Mouse (Mus musculus): ENCODE results near the gene Fzd7. TPM values are rescaled to one million over a fixed set of nuclear protein-coding genes. Genes with fewer than 3 reads are reported as not detected.

The Fzd7 gene
- polyA plus RNA-seq, 1 experiment from 2014 or later = 4.2 TPM

DNA sequence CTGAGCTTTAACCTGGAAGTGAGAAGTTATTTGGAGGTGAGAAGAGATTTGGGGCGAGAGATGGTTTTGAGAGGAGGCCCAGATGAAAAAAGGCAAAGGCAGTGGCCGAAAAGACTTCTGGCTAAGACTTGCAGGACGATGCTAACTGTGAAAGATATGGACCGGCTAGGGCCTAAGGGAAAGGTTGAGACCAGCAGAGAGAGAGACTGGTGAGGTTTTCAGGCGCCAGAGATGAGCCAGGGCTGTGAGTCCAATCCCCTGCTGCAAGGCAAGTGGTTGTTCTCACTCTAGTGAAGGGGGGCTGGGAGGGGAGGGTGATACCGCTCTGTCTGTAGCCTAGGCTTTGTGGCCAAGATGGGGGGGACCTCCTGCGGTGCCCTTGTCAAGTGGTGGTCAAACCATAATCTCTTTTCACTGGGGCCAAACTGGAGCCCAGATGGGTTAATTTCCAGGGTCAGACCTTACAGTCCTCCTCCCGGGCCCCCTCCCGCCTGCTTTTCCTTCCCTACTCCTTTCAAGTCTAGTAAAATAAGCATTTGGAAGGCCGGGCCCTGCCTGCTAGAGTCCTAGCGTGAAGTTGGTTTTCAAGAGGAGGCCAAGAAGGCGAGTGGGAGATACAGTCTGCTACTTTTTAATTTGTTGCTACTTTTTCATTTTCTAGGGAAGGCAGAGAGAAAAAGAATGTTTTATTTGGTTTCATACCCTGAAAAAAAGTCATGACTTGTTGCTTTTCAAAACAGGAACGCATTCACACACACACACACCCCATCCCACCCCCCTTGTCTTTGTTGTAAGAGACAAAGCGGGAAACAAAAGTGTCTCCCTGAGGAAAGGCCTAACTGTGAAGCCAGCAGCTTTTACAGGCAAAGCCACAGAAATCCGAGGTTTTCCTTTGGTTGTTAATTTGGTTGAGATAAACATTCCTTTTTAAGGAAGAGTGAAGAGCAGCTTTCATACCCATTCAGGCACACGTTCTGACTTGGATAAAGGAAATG is 2.9 kb downstream of the Fzd7 start:
- DNase-seq = peak; percentile 60
- Histone ChIP-seq H3K9ac (replicated peaks; ENCODE audit: low read length) (peak overlapping the region; percentile 28; the same call in 1 of the 2 replicates), H3K4me1 (ENCODE audit: control insufficient read depth, insufficient read depth, low read length) (peaks cover 34% of the 10 kb centered on the region), H3K27ac (replicated peaks; ENCODE audit: low read depth, low read length) (peak overlapping the region; percentile 49), H3K9me3 (ENCODE audit: control insufficient read depth, low read length) (no peaks in the 10 kb centered on the region), H3K4me2 (ENCODE audit: low read length) (peak overlapping the region; percentile 98), H3K4me3 (replicated peaks; ENCODE audit: low read depth, low read length) (peak overlapping the region; percentile 58), H3K36me3 (ENCODE audit: control insufficient read depth, insufficient read depth, low read length) (no peaks in the 10 kb centered on the region), H3K27me3 (ENCODE audit: control insufficient read depth, insufficient read depth, low read length) (peaks cover 18% of the 10 kb centered on the region; the same call in 1 of the 2 replicates)
- ATAC-seq (ENCODE audit: low FRiP score, low TSS enrichment) = no peak
- WGBS = 5% methylated on average over 16 of the region's 16 CpGs

DNA sequence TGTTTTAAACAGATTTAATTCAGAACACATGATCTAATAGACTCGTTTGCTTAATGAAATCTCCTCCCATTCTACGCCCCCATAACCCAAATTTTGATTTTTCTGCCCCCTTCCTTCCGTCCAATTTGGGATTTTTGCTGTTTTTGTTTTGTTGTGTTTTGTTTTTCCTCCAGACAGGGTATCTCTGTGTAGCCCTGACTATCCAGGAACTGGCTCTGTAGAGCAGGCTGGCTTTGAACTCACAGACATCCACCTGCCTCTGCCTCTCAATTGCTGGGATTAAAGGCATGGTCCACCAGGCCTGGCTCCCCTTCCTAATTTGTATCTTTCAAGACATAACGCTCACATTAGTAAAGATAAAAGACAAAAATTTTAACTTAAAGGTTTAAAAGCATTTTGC is 3.6 kb downstream of the Fzd7 start:
- Histone ChIP-seq H3K4me1 (ENCODE audit: control insufficient read depth, insufficient read depth, low read length) (peaks cover 33% of the 10 kb centered on the region), H3K36me3 (ENCODE audit: control insufficient read depth, insufficient read depth, low read length) (no peaks in the 10 kb centered on the region), H3K9ac (replicated peaks; ENCODE audit: low read length) (peak overlapping the region; percentile 5; the same call in 1 of the 2 replicates), H3K27ac (replicated peaks; ENCODE audit: low read depth, low read length) (peak overlapping the region; percentile 49), H3K4me2 (ENCODE audit: low read length) (peak overlapping the region; percentile 98), H3K9me3 (ENCODE audit: control insufficient read depth, low read length) (no peaks in the 10 kb centered on the region), H3K4me3 (replicated peaks; ENCODE audit: low read depth, low read length) (peak overlapping the region; percentile 58; the same call in 1 of the 2 replicates), H3K27me3 (ENCODE audit: control insufficient read depth, insufficient read depth, low read length) (peaks cover 18% of the 10 kb centered on the region; the same call in 1 of the 2 replicates)
- ATAC-seq (ENCODE audit: low FRiP score, low TSS enrichment) (no peak), DNase-seq (no peak)
- WGBS = 36% methylated on average over 4 of the region's 4 CpGs

DNA sequence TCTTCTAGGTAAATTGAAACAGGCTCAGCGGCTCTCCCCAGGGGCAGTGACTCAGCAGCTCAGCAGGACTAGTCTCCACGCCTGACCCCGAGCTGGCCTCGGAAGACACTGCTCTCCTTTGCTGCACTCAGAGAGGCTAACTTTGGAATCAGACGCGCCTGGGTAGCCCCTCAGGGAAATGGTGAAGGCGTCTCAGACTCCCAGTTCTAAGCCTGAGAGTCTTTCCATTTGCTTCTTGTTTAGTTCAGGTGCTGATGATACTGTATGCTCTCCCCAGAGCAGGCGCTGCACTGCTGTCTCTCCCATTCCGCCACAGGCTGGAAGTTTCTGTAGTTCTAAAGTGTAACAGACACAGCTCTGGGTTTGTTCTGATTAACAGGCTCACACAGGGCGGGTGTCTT is 5.4 kb downstream of the Fzd7 start:
- H3K9ac ChIP-seq (replicated peaks; ENCODE audit: low read length) = no peak overlapping the region
- DNase-seq = peak; percentile 42

DNA sequence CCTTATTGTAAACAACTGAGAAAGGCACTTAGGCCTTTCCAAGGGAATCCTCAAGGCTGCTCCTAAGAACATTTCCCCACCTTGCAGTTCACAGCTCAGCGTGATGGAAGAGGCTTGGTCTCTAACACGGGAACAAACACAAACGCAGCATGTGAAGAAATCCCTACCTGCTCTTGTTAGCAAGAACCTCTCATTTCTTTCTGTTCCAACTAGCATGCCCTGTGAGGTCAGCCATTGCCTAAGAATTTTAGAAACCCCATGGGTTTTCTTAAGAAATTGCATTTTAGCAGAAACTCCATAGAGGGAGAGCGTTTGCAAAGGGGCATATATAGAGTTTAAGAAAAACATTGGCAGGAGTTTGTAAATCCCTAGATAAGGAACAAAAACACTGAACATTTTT is 6.3 kb downstream of the Fzd7 start:
- Histone ChIP-seq H3K27ac (replicated peaks; ENCODE audit: low read depth, low read length) (no peak overlapping the region), H3K4me2 (ENCODE audit: low read length) (no peak overlapping the region), H3K4me3 (replicated peaks; ENCODE audit: low read depth, low read length) (no peak overlapping the region), H3K9ac (replicated peaks; ENCODE audit: low read length) (no peak overlapping the region), H3K27me3 (ENCODE audit: control insufficient read depth, insufficient read depth, low read length) (peaks cover 7% of the 10 kb centered on the region; the same call in 1 of the 2 replicates), H3K4me1 (ENCODE audit: control insufficient read depth, insufficient read depth, low read length) (peaks cover 20% of the 10 kb centered on the region), H3K9me3 (ENCODE audit: control insufficient read depth, low read length) (no peaks in the 10 kb centered on the region), H3K36me3 (ENCODE audit: control insufficient read depth, insufficient read depth, low read length) (no peaks in the 10 kb centered on the region)
- 57% methylated on average over 4 of the region's 4 CpGs for WGBS
- ATAC-seq (ENCODE audit: low FRiP score, low TSS enrichment) = no peak
- no peak for DNase-seq

More for the DNA sequence above, 5.4 kb downstream of the Fzd7 start:
- Histone ChIP-seq H3K27me3 (ENCODE audit: control insufficient read depth, insufficient read depth, low read length) (peaks cover 16% of the 10 kb centered on the region; the same call in 1 of the 2 replicates), H3K4me3 (replicated peaks; ENCODE audit: low read depth, low read length) (no peak overlapping the region), H3K27ac (replicated peaks; ENCODE audit: low read depth, low read length) (0 out of 2 replicates have a peak overlapping the region, but pooled peaks have one; percentile 9), H3K36me3 (ENCODE audit: control insufficient read depth, insufficient read depth, low read length) (no peaks in the 10 kb centered on the region), H3K9me3 (ENCODE audit: control insufficient read depth, low read length) (no peaks in the 10 kb centered on the region), H3K4me1 (ENCODE audit: control insufficient read depth, insufficient read depth, low read length) (peaks cover 25% of the 10 kb centered on the region), H3K4me2 (ENCODE audit: low read length) (peak overlapping the region; percentile 98)
- 9% methylated on average over 10 of the region's 10 CpGs for WGBS
- ATAC-seq (ENCODE audit: low FRiP score, low TSS enrichment) = no peak

DNA sequence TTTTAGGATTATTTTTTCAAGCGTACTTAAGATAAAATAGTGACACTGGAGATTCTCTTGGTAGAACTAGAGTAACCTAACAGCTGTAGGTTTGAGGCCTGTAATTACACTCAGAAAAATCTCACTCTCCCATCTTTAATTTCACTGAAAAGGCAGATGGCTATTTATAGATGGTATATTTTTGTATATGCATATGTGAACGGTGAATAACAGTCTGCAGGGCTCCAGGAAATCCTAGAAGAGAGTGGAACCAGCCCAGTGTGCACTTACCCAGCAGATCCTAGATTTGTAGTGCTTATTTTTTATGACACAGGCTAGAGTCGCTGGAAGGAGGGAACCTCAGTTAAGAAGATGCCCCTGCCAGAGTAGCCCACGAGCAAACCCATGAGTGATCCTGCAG is 6.8 kb downstream of the Fzd7 start:
- peaks cover 3% of the 10 kb centered on the region; the same call in 1 of the 2 replicates for H3K27me3 ChIP-seq (ENCODE audit: control insufficient read depth, insufficient read depth, low read length)
- no peak overlapping the region for H3K27ac ChIP-seq (replicated peaks; ENCODE audit: low read depth, low read length)
- H3K4me3 ChIP-seq (replicated peaks; ENCODE audit: low read depth, low read length) = no peak overlapping the region
- no peak overlapping the region for H3K4me2 ChIP-seq (ENCODE audit: low read length)
- H3K9me3 ChIP-seq (ENCODE audit: control insufficient read depth, low read length) = no peaks in the 10 kb centered on the region
- 76% methylated on average over 4 of the region's 4 CpGs for WGBS
- DNase-seq = no peak
- H3K36me3 ChIP-seq (ENCODE audit: control insufficient read depth, insufficient read depth, low read length) = no peaks in the 10 kb centered on the region
- H3K4me1 ChIP-seq (ENCODE audit: control insufficient read depth, insufficient read depth, low read length) = peaks cover 15% of the 10 kb centered on the region
- no peak overlapping the region for H3K9ac ChIP-seq (replicated peaks; ENCODE audit: low read length)
- ATAC-seq (ENCODE audit: low FRiP score, low TSS enrichment) = no peak

DNA sequence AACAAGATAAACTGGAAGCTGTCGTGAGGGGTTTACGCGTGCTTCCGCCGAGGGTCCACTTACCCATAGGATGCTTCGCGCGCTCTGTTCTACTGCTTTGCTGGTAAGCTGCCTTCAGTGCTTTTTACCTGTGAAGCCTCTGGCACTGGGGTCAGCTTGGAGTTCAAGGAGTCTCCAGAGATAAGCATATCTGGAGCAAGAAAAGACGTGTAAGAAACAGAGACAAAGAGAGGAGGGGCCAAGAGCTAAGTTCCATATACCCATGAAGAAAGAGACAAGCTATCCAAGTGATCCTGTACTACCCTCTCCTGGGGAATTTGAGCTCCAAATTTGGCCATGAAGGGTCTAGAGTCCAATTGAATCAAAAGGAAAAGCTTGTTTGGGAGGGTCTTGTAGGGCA is 9.3 kb downstream of the Fzd7 start:
- no peak overlapping the region for H3K4me2 ChIP-seq (ENCODE audit: low read length)
- H3K27me3 ChIP-seq (ENCODE audit: control insufficient read depth, insufficient read depth, low read length) = no peaks in the 10 kb centered on the region
- no peak overlapping the region for H3K4me3 ChIP-seq (replicated peaks; ENCODE audit: low read depth, low read length)
- WGBS = 87% methylated on average over 9 of the region's 9 CpGs
- H3K9ac ChIP-seq (replicated peaks; ENCODE audit: low read length) = no peak overlapping the region
- no peaks in the 10 kb centered on the region for H3K36me3 ChIP-seq (ENCODE audit: control insufficient read depth, insufficient read depth, low read length)
- no peak overlapping the region for H3K27ac ChIP-seq (replicated peaks; ENCODE audit: low read depth, low read length)
- H3K9me3 ChIP-seq (ENCODE audit: control insufficient read depth, low read length) = no peaks in the 10 kb centered on the region
- H3K4me1 ChIP-seq (ENCODE audit: control insufficient read depth, insufficient read depth, low read length) = peaks cover 12% of the 10 kb centered on the region; the same call in 1 of the 2 replicates
- ATAC-seq (ENCODE audit: low FRiP score, low TSS enrichment) (no peak), DNase-seq (no peak)

DNA sequence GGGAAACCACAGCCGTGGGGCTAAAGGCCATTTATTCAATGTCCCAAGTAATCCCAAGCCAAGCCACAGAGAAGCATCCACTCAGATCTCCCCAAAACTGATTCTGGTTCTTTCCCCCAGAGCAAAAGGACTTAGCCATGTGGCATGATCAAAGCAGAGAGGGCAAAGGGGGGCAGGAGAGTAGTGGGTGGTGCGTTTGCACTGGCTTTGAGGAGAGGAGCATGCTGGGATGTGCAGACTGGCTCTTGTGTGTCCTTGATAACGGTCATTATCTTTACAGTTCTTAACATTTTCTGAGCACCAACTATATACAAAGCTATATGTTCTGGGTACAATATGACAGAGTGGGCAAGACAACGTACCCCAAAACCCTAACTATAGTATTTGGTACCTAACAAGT is 10.2 kb downstream of the Fzd7 start:
- Histone ChIP-seq H3K4me2 (ENCODE audit: low read length) (no peak overlapping the region), H3K36me3 (ENCODE audit: control insufficient read depth, insufficient read depth, low read length) (no peaks in the 10 kb centered on the region), H3K4me1 (ENCODE audit: control insufficient read depth, insufficient read depth, low read length) (peaks cover 7% of the 10 kb centered on the region; the same call in 1 of the 2 replicates), H3K4me3 (replicated peaks; ENCODE audit: low read depth, low read length) (no peak overlapping the region), H3K27me3 (ENCODE audit: control insufficient read depth, insufficient read depth, low read length) (no peaks in the 10 kb centered on the region), H3K9ac (replicated peaks; ENCODE audit: low read length) (no peak overlapping the region), H3K9me3 (ENCODE audit: control insufficient read depth, low read length) (no peaks in the 10 kb centered on the region), H3K27ac (replicated peaks; ENCODE audit: low read depth, low read length) (no peak overlapping the region)
- WGBS = 63% methylated on average over 4 of the region's 4 CpGs
- ATAC-seq (ENCODE audit: low FRiP score, low TSS enrichment) (no peak), DNase-seq (no peak)

DNA sequence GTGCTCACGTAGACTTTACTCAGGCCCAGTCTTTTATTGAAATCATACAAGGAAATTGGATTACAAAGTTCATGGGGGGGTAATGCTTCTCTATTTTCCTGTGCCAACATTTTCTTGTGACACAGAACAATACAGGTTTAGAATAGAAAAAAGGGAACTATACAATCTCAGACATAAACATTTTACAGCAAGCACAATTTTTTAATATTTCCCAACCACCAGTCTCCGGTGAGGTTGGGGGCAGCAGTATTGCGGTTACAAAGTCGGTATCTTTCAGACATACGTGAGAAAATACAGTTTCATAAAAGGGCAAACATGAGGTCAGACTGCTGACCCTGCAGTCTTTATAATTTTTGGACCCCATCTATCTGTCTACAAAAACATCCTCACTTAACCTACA is 13.7 kb downstream of the Fzd7 start:
- H3K27ac ChIP-seq (replicated peaks; ENCODE audit: low read depth, low read length) = no peak overlapping the region
- 96% methylated on average over 5 of the region's 5 CpGs for WGBS
- no peak overlapping the region for H3K4me3 ChIP-seq (replicated peaks; ENCODE audit: low read depth, low read length)
- no peaks in the 10 kb centered on the region for H3K4me1 ChIP-seq (ENCODE audit: control insufficient read depth, insufficient read depth, low read length)
- H3K9ac ChIP-seq (replicated peaks; ENCODE audit: low read length) = no peak overlapping the region
- ATAC-seq (ENCODE audit: low FRiP score, low TSS enrichment) (no peak), DNase-seq (no peak)
- no peaks in the 10 kb centered on the region for H3K9me3 ChIP-seq (ENCODE audit: control insufficient read depth, low read length)
- no peaks in the 10 kb centered on the region for H3K36me3 ChIP-seq (ENCODE audit: control insufficient read depth, insufficient read depth, low read length)
- no peaks in the 10 kb centered on the region for H3K27me3 ChIP-seq (ENCODE audit: control insufficient read depth, insufficient read depth, low read length)
- H3K4me2 ChIP-seq (ENCODE audit: low read length) = no peak overlapping the region

Data from midbrain, embryonic 14.5 days (tissue).